Mouse (Mus musculus) olfactory bulb, adult 2 months (tissue): ENCODE measurements at regions not wholly inside any gene's neighbourhood (a gene's known extent, or its start where the extent isn't known, plus 50 kb on each side); places are given as distances from the start of the nearest gene placed in this dataset.

Source experiments
- CTCF ChIP-seq: fragments of 200-500 bp; IDR thresholded peaks from 2 replicates; pipeline ENCODE4 v1.5.1; 2012; ENCODE audit warnings: low read depth, mild to moderate bottlenecking, low read length, moderate library complexity; ENCODE audit not compliant: insufficient read depth
- POLR2A ChIP-seq: fragments of 200-500 bp; IDR thresholded peaks from 2 replicates; pipeline ENCODE4 v1.6.1; 2012; ENCODE audit warnings: mild to moderate bottlenecking, low read depth, low read length, moderate library complexity; ENCODE audit not compliant: insufficient read depth

DNA sequence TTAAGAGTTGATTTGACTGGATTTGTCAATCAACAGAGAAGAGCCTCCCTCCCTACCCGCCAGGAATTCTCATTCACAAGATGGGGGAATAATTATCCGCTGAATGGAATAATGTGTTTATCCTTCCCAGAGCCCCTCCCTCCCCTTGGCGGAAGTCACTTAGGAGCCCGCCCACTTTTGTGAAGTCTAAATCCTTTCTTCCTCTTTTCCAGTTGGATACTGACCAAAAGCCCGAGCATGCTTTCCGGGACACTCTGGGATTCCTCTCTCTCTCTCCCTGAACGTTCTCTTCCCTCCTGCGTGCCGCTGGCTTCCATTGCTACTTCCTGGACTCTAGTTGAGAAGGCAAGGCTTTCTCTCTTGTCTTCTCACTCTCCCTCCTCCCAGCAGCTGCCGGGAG is 79.9 kb downstream of the Avpr1a start:
- TF ChIP-seq CTCF = no peak
- TF ChIP-seq POLR2A = no peak
